Mouse (Mus musculus) kidney, adult 2 months (tissue): ENCODE results near the gene Helz.

Experiments used
- CTCF ChIP-seq: fragments of 200-500 bp; conservative IDR thresholded peaks from 2 replicates; pipeline ENCODE4 v1.5.1; 2011; ENCODE audit warnings: low read depth, mild to moderate bottlenecking, control low read depth, low read length, moderate library complexity, mixed read lengths; ENCODE audit not compliant: insufficient read depth, insufficient read length
- POLR2A ChIP-seq: fragments of 200-500 bp; IDR thresholded peaks from one replicate; pipeline ENCODE4 v1.6.1; 2011; ENCODE audit warnings: low read depth, low read length, control low read depth

DNA sequence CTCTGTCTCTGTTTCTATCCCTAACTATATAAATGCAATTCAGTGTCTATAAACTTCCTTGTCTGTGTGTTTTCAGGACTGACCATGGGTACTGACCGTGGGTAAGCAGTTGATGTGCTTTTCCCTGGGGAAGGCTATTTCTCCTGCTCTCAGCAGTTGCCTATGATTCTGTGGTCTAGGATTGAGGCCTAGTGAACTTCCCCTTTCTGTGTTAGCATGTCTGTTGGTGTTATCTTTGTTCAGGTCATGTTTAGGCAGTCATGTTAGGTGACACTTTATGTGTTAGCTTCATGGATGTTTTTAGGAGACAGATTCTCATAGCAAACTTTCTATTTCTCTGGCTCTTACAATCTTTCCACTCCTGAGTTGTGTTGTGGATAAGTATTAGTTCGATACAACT is 91.9 kb downstream of the Helz start:
- no peak for TF ChIP-seq CTCF
- TF ChIP-seq POLR2A: no peak
